Mouse (Mus musculus) testis, adult 2 months (tissue): ENCODE results near the gene Nrxn2. TPM values are rescaled to one million over a fixed set of nuclear protein-coding genes. Genes with fewer than 3 reads are reported as not detected.

ENCODE experiments used
- H3K27ac ChIP-seq: fragments of 200-500 bp; 2 replicates; pipeline ENCODE4 v1.5.1; 2012; ENCODE audit warnings: low read depth, low read length; ENCODE audit not compliant: control insufficient read depth, insufficient read depth
- H3K27me3 ChIP-seq: fragments of 200-500 bp; 2 replicates; pipeline ENCODE4 v1.6.1; 2012; ENCODE audit warnings: mild to moderate bottlenecking, low read length, moderate library complexity; ENCODE audit not compliant: control insufficient read depth, insufficient read depth
- H3K36me3 ChIP-seq: fragments of 200-500 bp; 2 replicates; pipeline ENCODE4 v1.6.1; 2012; ENCODE audit warnings: mild to moderate bottlenecking, low read length; ENCODE audit not compliant: control insufficient read depth, insufficient read depth
- H3K4me1 ChIP-seq: fragments of 200-500 bp; 2 replicates; pipeline ENCODE4 v1.6.1; 2012; ENCODE audit warnings: low read length; ENCODE audit not compliant: control insufficient read depth, insufficient read depth
- H3K4me3 ChIP-seq: fragments of 200-500 bp; 2 replicates; pipeline ENCODE4 v1.5.1; 2012; ENCODE audit warnings: low read depth, mild to moderate bottlenecking, low read length, moderate library complexity, mixed read lengths; ENCODE audit not compliant: control insufficient read depth
- CTCF ChIP-seq: fragments of 200-500 bp; IDR thresholded peaks from 2 replicates; pipeline ENCODE4 v1.5.1; 2012; ENCODE audit warnings: low read depth, mild to moderate bottlenecking, inconsistent platforms, low read length, moderate library complexity; ENCODE audit not compliant: control insufficient read depth, insufficient read depth, insufficient replicate concordance
- POLR2A ChIP-seq: fragments of 200-500 bp; IDR thresholded peaks from 2 replicates; pipeline ENCODE4 v1.6.1; 2012; ENCODE audit warnings: low read depth, mild to moderate bottlenecking, inconsistent platforms, low read length, moderate library complexity; ENCODE audit not compliant: control insufficient read depth
- polyA plus RNA-seq: library from polyadenylated mRNA; depleted of rRNA; stranded (reverse); fragments of >200 nt; gene quantifications from 2 replicates; pipeline ENCODE4 v1.2.3, GENCODE M21; 2012

Nrxn2 gene
- polyA plus RNA-seq, 1 experiment = 2.5 TPM

GRCm38 (mm10) chr19:6485059-6485630 lies 66.6 kb downstream of the Nrxn2 start:
- no peaks in the 10 kb centered on the region for H3K27me3 ChIP-seq
- no peaks in the 10 kb centered on the region for H3K36me3 ChIP-seq
- H3K4me1 ChIP-seq = peaks cover 3% of the 10 kb centered on the region; the same call in 1 of the 2 replicates
- TF ChIP-seq POLR2A = no peak
- TF ChIP-seq CTCF = no peak
- no peak overlapping the region for H3K27ac ChIP-seq
- no peak overlapping the region for H3K4me3 ChIP-seq

- no peak overlapping the region for H3K27ac ChIP-seq
- H3K27me3 ChIP-seq = no peaks in the 10 kb centered on the region
- H3K4me1 ChIP-seq = peaks cover 3% of the 10 kb centered on the region; the same call in 1 of the 2 replicates
- TF ChIP-seq POLR2A (no peak), CTCF (peak; percentile 89; the same call in 1 of the 2 replicates)
- H3K36me3 ChIP-seq = no peaks in the 10 kb centered on the region
- no peak overlapping the region for H3K4me3 ChIP-seq
These were observed 70.5 kb downstream of the Nrxn2 start for GRCm38 (mm10) chr19:6489030-6489429.

GRCm38 (mm10) chr19:6491538-6491937 lies 73.0 kb downstream of the Nrxn2 start:
- no peak overlapping the region for H3K4me3 ChIP-seq
- H3K27me3 ChIP-seq = no peaks in the 10 kb centered on the region
- H3K27ac ChIP-seq = no peak overlapping the region
- H3K36me3 ChIP-seq = no peaks in the 10 kb centered on the region
- H3K4me1 ChIP-seq = peaks cover 3% of the 10 kb centered on the region; the same call in 1 of the 2 replicates
- TF ChIP-seq CTCF = no peak
- TF ChIP-seq POLR2A = no peak

GRCm38 (mm10) chr19:6492124-6492523 lies 73.6 kb downstream of the Nrxn2 start:
- Histone ChIP-seq H3K4me1 (peaks cover 5% of the 10 kb centered on the region), H3K27me3 (no peaks in the 10 kb centered on the region), H3K27ac (no peak overlapping the region), H3K4me3 (no peak overlapping the region), H3K36me3 (no peaks in the 10 kb centered on the region)
- TF ChIP-seq POLR2A = no peak
- TF ChIP-seq CTCF = peak; percentile 59; the same call in 1 of the 2 replicates

- H3K27ac ChIP-seq = no peak overlapping the region
- no peaks in the 10 kb centered on the region for H3K36me3 ChIP-seq
- H3K4me1 ChIP-seq = peaks cover 6% of the 10 kb centered on the region
- H3K27me3 ChIP-seq = no peaks in the 10 kb centered on the region
- no peak for TF ChIP-seq CTCF
- TF ChIP-seq POLR2A = no peak
- no peak overlapping the region for H3K4me3 ChIP-seq
These were observed 74.7 kb downstream of the Nrxn2 start for GRCm38 (mm10) chr19:6493219-6493618.

- no peak for TF ChIP-seq POLR2A
- Histone ChIP-seq H3K27me3 (peaks cover 2% of the 10 kb centered on the region), H3K27ac (no peak overlapping the region), H3K4me1 (peaks cover 6% of the 10 kb centered on the region), H3K4me3 (no peak overlapping the region), H3K36me3 (no peaks in the 10 kb centered on the region)
These were observed 75.5 kb downstream of the Nrxn2 start for GRCm38 (mm10) chr19:6494032-6494431.

GRCm38 (mm10) chr19:6494504-6495170 lies 76.1 kb downstream of the Nrxn2 start:
- Histone ChIP-seq H3K4me3 (no peak overlapping the region), H3K4me1 (peaks cover 4% of the 10 kb centered on the region), H3K27me3 (peaks cover 2% of the 10 kb centered on the region), H3K36me3 (no peaks in the 10 kb centered on the region), H3K27ac (no peak overlapping the region)
- TF ChIP-seq CTCF = no peak
- no peak for TF ChIP-seq POLR2A
